Mouse (Mus musculus): ENCODE results near the gene Ube2j1. TPM values are rescaled to one million over a fixed set of nuclear protein-coding genes. Genes with fewer than 3 reads are reported as not detected.

Gene Ube2j1
- polyA plus RNA-seq, 1 experiment from 2014 or later: 60.8 TPM

GRCm38 (mm10) chr4:33064986-33065385, 33.8 kb downstream of the Ube2j1 start:
- Histone ChIP-seq H3K36me3 (no peaks in the 10 kb centered on the region), H3K9me3 (no peaks in the 10 kb centered on the region), H3K4me2 (replicated peaks) (no peak overlapping the region), H3K4me1 (no peaks in the 10 kb centered on the region), H3K9ac (no peak overlapping the region), H3K27me3 (replicated peaks) (no peaks in the 10 kb centered on the region), H3K4me3 (no peak overlapping the region), H3K27ac (no peak overlapping the region)
- WGBS: 84% methylated on average over 6 of the region's 6 CpGs
- ATAC-seq (ENCODE audit: low FRiP score, low read depth): no peak

- no peak for ATAC-seq (ENCODE audit: low FRiP score, low read depth)
- no peak overlapping the region for H3K27ac ChIP-seq
- WGBS: 73% methylated on average over 14 of the region's 14 CpGs
- H3K27me3 ChIP-seq (replicated peaks): no peaks in the 10 kb centered on the region
- no peaks in the 10 kb centered on the region for H3K36me3 ChIP-seq
- no peak overlapping the region for H3K4me2 ChIP-seq (replicated peaks)
- no peak overlapping the region for H3K9ac ChIP-seq
- no peak overlapping the region for H3K4me3 ChIP-seq
- H3K4me1 ChIP-seq: no peaks in the 10 kb centered on the region
- no peaks in the 10 kb centered on the region for H3K9me3 ChIP-seq
Observed at GRCm38 (mm10) chr4:33066223-33066960, 35.2 kb downstream of the Ube2j1 start.

- H3K9me3 ChIP-seq: no peaks in the 10 kb centered on the region
- 93% methylated on average over 3 of the region's 3 CpGs for WGBS
- H3K4me3 ChIP-seq: no peak overlapping the region
- H3K36me3 ChIP-seq: no peaks in the 10 kb centered on the region
- H3K4me2 ChIP-seq (replicated peaks): no peak overlapping the region
- H3K4me1 ChIP-seq: no peaks in the 10 kb centered on the region
- H3K27me3 ChIP-seq (replicated peaks): no peaks in the 10 kb centered on the region
- no peak for ATAC-seq (ENCODE audit: low FRiP score, low read depth)
- no peak overlapping the region for H3K27ac ChIP-seq
- no peak overlapping the region for H3K9ac ChIP-seq
Observed at GRCm38 (mm10) chr4:33067331-33067730, 36.1 kb downstream of the Ube2j1 start.

- no peak for ATAC-seq (ENCODE audit: low FRiP score, low read depth)
- Histone ChIP-seq H3K27me3 (replicated peaks) (no peaks in the 10 kb centered on the region), H3K9ac (no peak overlapping the region), H3K27ac (no peak overlapping the region), H3K9me3 (no peaks in the 10 kb centered on the region), H3K4me2 (replicated peaks) (no peak overlapping the region), H3K4me1 (peaks cover under 1% of the 10 kb centered on the region; the same call in 1 of the 2 replicates), H3K4me3 (no peak overlapping the region), H3K36me3 (no peaks in the 10 kb centered on the region)
- 94% methylated on average over 6 of the region's 6 CpGs for WGBS
Observed at GRCm38 (mm10) chr4:33067826-33068225, 36.6 kb downstream of the Ube2j1 start.

- WGBS: 77% methylated on average over 6 of the region's 6 CpGs
- Histone ChIP-seq H3K4me2 (replicated peaks) (no peak overlapping the region), H3K9ac (no peak overlapping the region), H3K27ac (no peak overlapping the region), H3K36me3 (no peaks in the 10 kb centered on the region), H3K4me3 (no peak overlapping the region), H3K4me1 (peaks cover 3% of the 10 kb centered on the region; the same call in 1 of the 2 replicates), H3K27me3 (replicated peaks) (no peaks in the 10 kb centered on the region), H3K9me3 (no peaks in the 10 kb centered on the region)
- no peak for ATAC-seq (ENCODE audit: low FRiP score, low read depth)
Observed at GRCm38 (mm10) chr4:33068894-33069293, 37.7 kb downstream of the Ube2j1 start.

GRCm38 (mm10) chr4:33070326-33070725, 39.1 kb downstream of the Ube2j1 start:
- no peak for ATAC-seq (ENCODE audit: low FRiP score, low read depth)
- WGBS: 94% methylated on average over 6 of the region's 6 CpGs
- H3K4me1 ChIP-seq: peaks cover 3% of the 10 kb centered on the region; the same call in 1 of the 2 replicates
- no peak overlapping the region for H3K4me3 ChIP-seq
- H3K9ac ChIP-seq: no peak overlapping the region
- H3K9me3 ChIP-seq: no peaks in the 10 kb centered on the region
- H3K27me3 ChIP-seq (replicated peaks): no peaks in the 10 kb centered on the region
- H3K36me3 ChIP-seq: no peaks in the 10 kb centered on the region
- no peak overlapping the region for H3K27ac ChIP-seq
- H3K4me2 ChIP-seq (replicated peaks): no peak overlapping the region

GRCm38 (mm10) chr4:33071337-33071736, 40.1 kb downstream of the Ube2j1 start:
- H3K4me3 ChIP-seq: no peak overlapping the region
- H3K27me3 ChIP-seq (replicated peaks): no peaks in the 10 kb centered on the region
- ATAC-seq (ENCODE audit: low FRiP score, low read depth): no peak
- H3K9ac ChIP-seq: no peak overlapping the region
- no peaks in the 10 kb centered on the region for H3K36me3 ChIP-seq
- 92% methylated on average over 6 of the region's 6 CpGs for whole genome bisulfite sequencing
- H3K4me1 ChIP-seq: peaks cover 3% of the 10 kb centered on the region; the same call in 1 of the 2 replicates
- H3K9me3 ChIP-seq: no peaks in the 10 kb centered on the region
- H3K27ac ChIP-seq: no peak overlapping the region
- H3K4me2 ChIP-seq (replicated peaks): no peak overlapping the region

GRCm38 (mm10) chr4:33072526-33073161, 41.4 kb downstream of the Ube2j1 start:
- Histone ChIP-seq H3K4me2 (replicated peaks) (no peak overlapping the region), H3K9me3 (no peaks in the 10 kb centered on the region), H3K9ac (no peak overlapping the region), H3K4me1 (peaks cover 3% of the 10 kb centered on the region; the same call in 1 of the 2 replicates), H3K27ac (no peak overlapping the region), H3K27me3 (replicated peaks) (no peaks in the 10 kb centered on the region), H3K4me3 (no peak overlapping the region), H3K36me3 (no peaks in the 10 kb centered on the region)
- no peak for ATAC-seq (ENCODE audit: low FRiP score, low read depth)
- WGBS: 62% methylated on average over 11 of the region's 11 CpGs

- H3K27ac ChIP-seq: no peak overlapping the region
- WGBS: 89% methylated on average over 4 of the region's 4 CpGs
- H3K27me3 ChIP-seq (replicated peaks): no peaks in the 10 kb centered on the region
- peaks cover 3% of the 10 kb centered on the region; the same call in 1 of the 2 replicates for H3K4me1 ChIP-seq
- H3K36me3 ChIP-seq: no peaks in the 10 kb centered on the region
- H3K4me2 ChIP-seq (replicated peaks): no peak overlapping the region
- no peak overlapping the region for H3K4me3 ChIP-seq
- H3K9me3 ChIP-seq: no peaks in the 10 kb centered on the region
- ATAC-seq (ENCODE audit: low FRiP score, low read depth): no peak
- no peak overlapping the region for H3K9ac ChIP-seq
Observed at GRCm38 (mm10) chr4:33074406-33074805, 43.2 kb downstream of the Ube2j1 start.

GRCm38 (mm10) chr4:33074851-33075250, 43.6 kb downstream of the Ube2j1 start:
- peaks cover 3% of the 10 kb centered on the region; the same call in 1 of the 2 replicates for H3K4me1 ChIP-seq
- H3K27ac ChIP-seq: no peak overlapping the region
- H3K4me2 ChIP-seq (replicated peaks): no peak overlapping the region
- no peaks in the 10 kb centered on the region for H3K36me3 ChIP-seq
- H3K9ac ChIP-seq: no peak overlapping the region
- ATAC-seq (ENCODE audit: low FRiP score, low read depth): no peak
- H3K27me3 ChIP-seq (replicated peaks): no peaks in the 10 kb centered on the region
- no peaks in the 10 kb centered on the region for H3K9me3 ChIP-seq
- no peak overlapping the region for H3K4me3 ChIP-seq
- 84% methylated on average over 5 of the region's 5 CpGs for WGBS

- ATAC-seq (ENCODE audit: low FRiP score, low read depth): no peak
Observed at GRCm38 (mm10) chr4:33075776-33076524, 44.7 kb downstream of the Ube2j1 start.

GRCm38 (mm10) chr4:33077161-33077560, 45.9 kb downstream of the Ube2j1 start:
- 81% methylated on average over 11 of the region's 11 CpGs for WGBS
- no peak for ATAC-seq (ENCODE audit: low FRiP score, low read depth)
- H3K4me3 ChIP-seq: no peak overlapping the region

More at GRCm38 (mm10) chr4:33075776-33076524, 44.7 kb downstream of the Ube2j1 start:
- Histone ChIP-seq H3K27ac (no peak overlapping the region), H3K4me1 (peaks cover 3% of the 10 kb centered on the region; the same call in 1 of the 2 replicates), H3K4me3 (no peak overlapping the region), H3K36me3 (no peaks in the 10 kb centered on the region), H3K4me2 (replicated peaks) (no peak overlapping the region), H3K9me3 (no peaks in the 10 kb centered on the region), H3K9ac (no peak overlapping the region), H3K27me3 (replicated peaks) (no peaks in the 10 kb centered on the region)
- 86% methylated on average over 5 of the region's 5 CpGs for WGBS

More at GRCm38 (mm10) chr4:33077161-33077560, 45.9 kb downstream of the Ube2j1 start:
- Histone ChIP-seq H3K36me3 (no peaks in the 10 kb centered on the region), H3K4me2 (replicated peaks) (no peak overlapping the region), H3K27ac (no peak overlapping the region), H3K4me1 (peaks cover 3% of the 10 kb centered on the region; the same call in 1 of the 2 replicates), H3K9ac (no peak overlapping the region), H3K27me3 (replicated peaks) (no peaks in the 10 kb centered on the region), H3K9me3 (no peaks in the 10 kb centered on the region)
